Mouse (Mus musculus): ENCODE data around the gene Tdrd6. TPM values are rescaled to one million over a fixed set of nuclear protein-coding genes. Genes with fewer than 3 reads are reported as not detected.
A peak's percentile ranks its signal among the peaks of the same experiment; 100 is the strongest.

The Tdrd6 gene
- polyA plus RNA-seq, 1 experiment from 2014 or later = 0.04 TPM

DNA sequence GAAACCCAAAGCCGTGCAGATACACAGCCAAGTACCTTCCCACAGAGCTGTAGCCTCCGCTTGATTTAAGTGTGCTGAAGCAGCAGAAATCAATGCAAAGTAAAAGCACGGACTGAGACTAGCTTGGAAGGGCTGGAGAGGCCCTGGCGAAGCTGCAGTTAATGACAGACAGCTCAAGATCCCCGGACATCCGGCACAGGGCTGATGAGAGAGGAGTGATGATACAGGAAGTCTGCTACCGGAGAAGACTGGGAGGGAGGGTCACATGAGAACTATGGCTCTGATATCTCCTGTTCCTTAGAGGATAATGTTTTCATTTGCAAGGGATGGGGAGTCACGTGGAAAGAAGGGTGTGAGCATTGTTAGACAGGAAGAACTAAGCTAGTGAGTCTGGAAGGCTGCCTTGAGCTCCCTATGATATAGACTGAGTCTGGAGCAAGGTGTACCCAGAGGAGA is 49.1 kb downstream of the Tdrd6 start:
- no peaks in the 10 kb centered on the region for H3K27me3 ChIP-seq
- H3K9ac ChIP-seq (replicated peaks) = no peak overlapping the region
- peak overlapping the region; percentile 50; the same call in 1 of the 2 replicates for H3K27ac ChIP-seq
- no peak overlapping the region for H3K4me2 ChIP-seq
- no peak overlapping the region for H3K4me3 ChIP-seq (replicated peaks)
- WGBS = 38% methylated on average over 8 of the region's 8 CpGs
- no peaks in the 10 kb centered on the region for H3K36me3 ChIP-seq
- no peak for ATAC-seq (ENCODE audit: insufficient number of reproducible peaks, insufficient read depth, low FRiP score, low TSS enrichment, low read depth)
- no peaks in the 10 kb centered on the region for H3K9me3 ChIP-seq
- H3K4me1 ChIP-seq (replicated peaks) = peaks cover 18% of the 10 kb centered on the region

DNA sequence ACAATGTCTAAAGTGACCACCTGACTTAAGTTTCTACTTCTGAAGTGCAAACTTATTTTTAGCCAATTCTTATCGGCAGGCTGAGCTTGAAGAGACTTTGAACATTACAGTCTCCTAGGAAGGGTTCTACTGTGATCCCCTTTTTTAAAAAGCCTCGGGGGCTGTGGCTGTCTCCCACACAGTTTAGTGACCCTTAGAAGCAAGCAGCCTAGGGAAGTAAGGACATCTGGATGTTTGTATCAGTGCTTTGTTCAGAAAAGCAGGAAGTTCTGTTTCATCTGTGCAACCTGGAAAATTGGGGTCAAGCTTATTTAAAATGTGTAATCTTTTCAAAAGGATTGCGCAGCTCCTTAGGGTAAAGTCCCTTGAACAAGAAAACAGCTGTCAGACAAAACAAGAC is 49.6 kb downstream of the Tdrd6 start:
- no peak overlapping the region for H3K4me2 ChIP-seq
- H3K27ac ChIP-seq = peak overlapping the region; percentile 50; the same call in 1 of the 2 replicates
- H3K27me3 ChIP-seq = no peaks in the 10 kb centered on the region
- no peak overlapping the region for H3K9ac ChIP-seq (replicated peaks)
- H3K9me3 ChIP-seq = no peaks in the 10 kb centered on the region
- 35% methylated on average over 3 of the region's 3 CpGs for WGBS
- H3K36me3 ChIP-seq = no peaks in the 10 kb centered on the region
- no peak overlapping the region for H3K4me3 ChIP-seq (replicated peaks)
- ATAC-seq (ENCODE audit: insufficient number of reproducible peaks, insufficient read depth, low FRiP score, low TSS enrichment, low read depth) = no peak
- peaks cover 18% of the 10 kb centered on the region for H3K4me1 ChIP-seq (replicated peaks)

DNA sequence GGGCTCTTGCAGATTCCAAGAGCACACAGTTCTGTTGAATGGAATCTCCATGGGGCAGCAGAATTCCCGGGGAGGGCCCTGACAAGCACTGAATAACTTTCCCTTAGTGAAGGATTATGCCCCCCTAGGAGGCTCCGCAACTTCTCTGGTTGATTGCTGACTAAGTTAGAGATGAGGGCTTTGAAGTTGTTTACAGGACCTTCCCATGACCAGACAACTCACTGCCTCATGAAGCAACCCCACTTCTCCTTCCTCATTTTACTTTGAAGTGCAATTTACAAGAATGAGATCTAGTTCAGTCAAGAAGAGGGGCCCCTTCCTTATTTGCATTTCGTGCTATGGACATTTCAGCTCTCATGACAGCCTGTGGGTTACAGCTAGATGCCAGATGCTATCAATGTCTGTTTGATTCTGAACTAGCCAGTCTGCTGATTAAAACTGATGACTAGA is 56.5 kb downstream of the Tdrd6 start:
- H3K27ac ChIP-seq = no peak overlapping the region
- no peaks in the 10 kb centered on the region for H3K9me3 ChIP-seq
- H3K36me3 ChIP-seq = no peaks in the 10 kb centered on the region
- no peak for ATAC-seq (ENCODE audit: insufficient number of reproducible peaks, insufficient read depth, low FRiP score, low TSS enrichment, low read depth)
- H3K9ac ChIP-seq (replicated peaks) = no peak overlapping the region
- 34% methylated on average over 3 of the region's 3 CpGs for WGBS
- 0 out of 2 replicates have a peak, but pooled peaks cover 2% of the 10 kb centered on the region for H3K4me1 ChIP-seq (replicated peaks)
- no peak overlapping the region for H3K4me2 ChIP-seq
- H3K4me3 ChIP-seq (replicated peaks) = no peak overlapping the region
- H3K27me3 ChIP-seq = no peaks in the 10 kb centered on the region

GRCm38 (mm10) chr17:43569287-43569686 is 60.8 kb downstream of the Tdrd6 start:
- Histone ChIP-seq H3K4me2 (no peak overlapping the region), H3K4me1 (replicated peaks) (0 out of 2 replicates have a peak, but pooled peaks cover 6% of the 10 kb centered on the region), H3K27me3 (no peaks in the 10 kb centered on the region), H3K36me3 (no peaks in the 10 kb centered on the region), H3K4me3 (replicated peaks) (no peak overlapping the region), H3K9ac (replicated peaks) (no peak overlapping the region), H3K27ac (no peak overlapping the region), H3K9me3 (no peaks in the 10 kb centered on the region)
- ATAC-seq (ENCODE audit: insufficient number of reproducible peaks, insufficient read depth, low FRiP score, low TSS enrichment, low read depth) = no peak
- WGBS = 56% methylated on average over 7 of the region's 7 CpGs

GRCm38 (mm10) chr17:43567992-43568888 is 61.9 kb downstream of the Tdrd6 start, which contains the start of gene Pla2g7:
Gene Pla2g7 (plus strand): TSS chr17:43568098.
- peak within 1 kb of the TSS; percentile 67 for H3K27ac ChIP-seq

GRCm38 (mm10) chr17:43567593-43567991 is 62.5 kb downstream of the Tdrd6 start:
- 10% methylated on average over 12 of the region's 12 CpGs for WGBS
- no peaks in the 10 kb centered on the region for H3K9me3 ChIP-seq
- peak overlapping the region; percentile 61 for H3K9ac ChIP-seq (replicated peaks)
- peak overlapping the region; percentile 50 for H3K4me3 ChIP-seq (replicated peaks)
- no peaks in the 10 kb centered on the region for H3K36me3 ChIP-seq
- no peaks in the 10 kb centered on the region for H3K27me3 ChIP-seq
- ATAC-seq (ENCODE audit: insufficient number of reproducible peaks, insufficient read depth, low FRiP score, low TSS enrichment, low read depth) = no peak
- no peak overlapping the region; the same call in 1 of the 2 replicates for H3K27ac ChIP-seq
- peak overlapping the region; percentile 83 for H3K4me2 ChIP-seq
- H3K4me1 ChIP-seq (replicated peaks) = 0 out of 2 replicates have a peak, but pooled peaks cover 6% of the 10 kb centered on the region

More at GRCm38 (mm10) chr17:43567992-43568888, 61.9 kb downstream of the Tdrd6 start, which contains the start of gene Pla2g7:
- Histone ChIP-seq H3K36me3 (no peaks in the 10 kb centered on the region), H3K27me3 (no peaks in the 10 kb centered on the region), H3K9ac (replicated peaks) (peak within 1 kb of the TSS; percentile 61), H3K4me2 (peak within 1 kb of the TSS; percentile 83), H3K9me3 (no peaks in the 10 kb centered on the region), H3K4me1 (replicated peaks) (0 out of 2 replicates have a peak, but pooled peaks cover 6% of the 10 kb centered on the region), H3K4me3 (replicated peaks) (peak within 1 kb of the TSS; percentile 50)
- WGBS = under 1% methylated on average over 34 of the region's 34 CpGs
- peak; percentile 92 for ATAC-seq (ENCODE audit: insufficient number of reproducible peaks, insufficient read depth, low FRiP score, low TSS enrichment, low read depth)

Other genes with a start within 250 kb of the Tdrd6 start
- gene Mep1a, start 127.5 kb downstream of the Tdrd6 start, polyA plus RNA-seq (2016; fragmentation: Nextera tagmentation; extraction: Ambion mirVana) = not detected in 2 replicates
- gene Ankrd66, start 86.7 kb downstream of the Tdrd6 start, polyA plus RNA-seq (2016; fragmentation: Nextera tagmentation; extraction: Ambion mirVana) = not detected in 2 replicates
- 6.4 and 7.6 TPM in 2 replicates for gene Pla2g7, start 62.2 kb downstream of the Tdrd6 start, polyA plus RNA-seq (2016; fragmentation: Nextera tagmentation; extraction: Ambion mirVana)
- gene Slc25a27, start 36.9 kb upstream of the Tdrd6 start, polyA plus RNA-seq (2016; fragmentation: Nextera tagmentation; extraction: Ambion mirVana) = 49.3 and 55.9 TPM in 2 replicates
- 29.1 and 30.5 TPM in 2 replicates for gene Cyp39a1, start 37.1 kb upstream of the Tdrd6 start, polyA plus RNA-seq (2016; fragmentation: Nextera tagmentation; extraction: Ambion mirVana)
- 2.0 TPM in 2 replicates for gene Rcan2, start 171.1 kb upstream of the Tdrd6 start, polyA plus RNA-seq (2016; fragmentation: Nextera tagmentation; extraction: Ambion mirVana)